Mouse (Mus musculus) effector memory CD4-positive, alpha-beta T cell, adult 7 months (primary cell): ENCODE measurements around the gene Adgrf3. TPM values are rescaled to one million over a fixed set of nuclear protein-coding genes. Genes with fewer than 3 reads are reported as not detected.

Experiments
- polyA plus RNA-seq: library from polyadenylated mRNA; unstranded; fragments of 100-300 nt; shearing (Covaris generic); gene quantifications from one replicate; pipeline ENCODE4 v1.2.1, GENCODE M21; 2017

Adgrf3 gene
- polyA plus RNA-seq = not detected

DNA sequence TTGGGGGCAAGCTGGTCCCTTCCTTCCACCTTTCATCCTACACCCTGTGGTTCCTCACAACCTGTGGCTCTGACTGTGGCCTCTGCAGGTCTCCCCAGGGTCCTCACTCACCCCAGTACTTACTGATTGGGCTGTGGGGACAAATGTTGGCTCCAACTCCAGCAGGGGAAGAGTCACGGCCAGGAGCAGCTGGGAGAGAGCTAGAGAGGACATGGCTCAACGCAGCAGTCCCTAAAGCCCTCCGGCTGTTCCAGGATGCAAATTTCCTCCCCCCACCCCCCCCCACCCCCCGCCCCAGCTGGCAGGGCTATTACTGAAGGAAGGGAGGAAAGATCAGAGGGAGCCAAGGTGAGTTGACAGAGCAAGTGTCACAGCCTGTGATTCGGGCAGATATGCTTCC lies at the start of gene Adgrf3:
Gene Adgrf3, minus strand, starts transcription at position 230 of the 400 bp plus-strand sequence.

GRCm38 (mm10) chr5:30232271-30232971 lies 26.9 kb upstream of the Adgrf3 start, which contains the start of gene Selenoi:
Gene Selenoi, plus strand, starts transcription at chr5:30232581.

GRCm38 (mm10) chr5:30154474-30155394 lies 50.8 kb downstream of the Adgrf3 start, which contains the start of the genes Hadha and Hadhb:
Gene Hadha, minus strand, starts transcription at chr5:30155162.
Gene Hadhb, plus strand, starts transcription at chr5:30155248.

Other genes with a start within 250 kb of the Adgrf3 start
- 0.59 TPM for gene Il6, start 192.6 kb downstream of the Adgrf3 start, polyA plus RNA-seq
- gene Tyms, start 132.1 kb downstream of the Adgrf3 start, polyA plus RNA-seq = 12.6 TPM
- gene Garem2, start 100.6 kb downstream of the Adgrf3 start, polyA plus RNA-seq = 0.26 TPM
- not detected for gene 3110082J24Rik, start 99.6 kb downstream of the Adgrf3 start, polyA plus RNA-seq
- gene Hadha, start 50.6 kb downstream of the Adgrf3 start, polyA plus RNA-seq = 63.7 TPM
- 208 TPM for gene Hadhb, start 50.5 kb downstream of the Adgrf3 start, polyA plus RNA-seq
- 21.2 TPM for gene Selenoi, start 26.9 kb upstream of the Adgrf3 start, polyA plus RNA-seq
- gene Drc1, start 75.7 kb upstream of the Adgrf3 start, polyA plus RNA-seq = 3.0 TPM